Mouse (Mus musculus) small intestine, adult 2 months (tissue): Measurements from ENCODE around the gene Gm815. TPM values are rescaled to one million over a fixed set of nuclear protein-coding genes. Genes with fewer than 3 reads are reported as not detected.

Experiments
- H3K27ac ChIP-seq: fragments of 200-500 bp; 2 replicates; pipeline ENCODE4 v1.5.1; 2012; ENCODE audit warnings: low read depth, low read length, control low read depth, inconsistent platforms; ENCODE audit not compliant: insufficient read depth
- H3K27me3 ChIP-seq: fragments of 200-500 bp; 2 replicates; pipeline ENCODE4 v1.6.1; 2012; ENCODE audit warnings: mild to moderate bottlenecking, moderate library complexity, low read length, inconsistent platforms; ENCODE audit not compliant: control insufficient read depth, insufficient read depth
- H3K36me3 ChIP-seq: fragments of 200-500 bp; 2 replicates; pipeline ENCODE4 v1.6.1; 2012; ENCODE audit warnings: mild to moderate bottlenecking, low read length, control low read depth, inconsistent platforms; ENCODE audit not compliant: control insufficient read depth, insufficient read depth
- H3K4me1 ChIP-seq: fragments of 200-500 bp; 2 replicates; pipeline ENCODE4 v1.6.1; 2012; ENCODE audit warnings: low read length, inconsistent platforms, mixed read lengths; ENCODE audit not compliant: control insufficient read depth, insufficient read depth, insufficient read length
- H3K4me3 ChIP-seq: fragments of 200-500 bp; 2 replicates; pipeline ENCODE4 v1.5.1; 2012; ENCODE audit warnings: low read depth, mild to moderate bottlenecking, control low read depth, inconsistent platforms, low read length, moderate library complexity
- CTCF ChIP-seq: fragments of 200-500 bp; IDR thresholded peaks from 2 replicates; pipeline ENCODE4 v1.5.1; 2012; ENCODE audit warnings: low read depth, mild to moderate bottlenecking, control low read depth, inconsistent platforms, low read length, moderate library complexity, mixed read lengths; ENCODE audit not compliant: insufficient replicate concordance, insufficient read length; ENCODE audit errors: extremely low read depth
- POLR2A ChIP-seq: fragments of 200-500 bp; IDR thresholded peaks from 2 replicates; pipeline ENCODE4 v1.6.1; 2012; ENCODE audit warnings: low read depth, mild to moderate bottlenecking, control low read depth, inconsistent platforms, low read length, moderate library complexity
- WGBS: fragments of 180-500 bp; shearing (Covaris S2); methylation state at CpG from one replicate; pipeline ENCODE4 v1.1.7; 2018; 5-methylcytosine and 5-hydroxymethylcytosine counted together
- polyA plus RNA-seq: library from polyadenylated mRNA; depleted of rRNA; stranded (reverse); fragments of >200 nt; gene quantifications from 2 replicates; pipeline ENCODE4 v1.2.3, GENCODE M21; 2012

The Gm815 gene
- polyA plus RNA-seq, 1 experiment: not detected

DNA sequence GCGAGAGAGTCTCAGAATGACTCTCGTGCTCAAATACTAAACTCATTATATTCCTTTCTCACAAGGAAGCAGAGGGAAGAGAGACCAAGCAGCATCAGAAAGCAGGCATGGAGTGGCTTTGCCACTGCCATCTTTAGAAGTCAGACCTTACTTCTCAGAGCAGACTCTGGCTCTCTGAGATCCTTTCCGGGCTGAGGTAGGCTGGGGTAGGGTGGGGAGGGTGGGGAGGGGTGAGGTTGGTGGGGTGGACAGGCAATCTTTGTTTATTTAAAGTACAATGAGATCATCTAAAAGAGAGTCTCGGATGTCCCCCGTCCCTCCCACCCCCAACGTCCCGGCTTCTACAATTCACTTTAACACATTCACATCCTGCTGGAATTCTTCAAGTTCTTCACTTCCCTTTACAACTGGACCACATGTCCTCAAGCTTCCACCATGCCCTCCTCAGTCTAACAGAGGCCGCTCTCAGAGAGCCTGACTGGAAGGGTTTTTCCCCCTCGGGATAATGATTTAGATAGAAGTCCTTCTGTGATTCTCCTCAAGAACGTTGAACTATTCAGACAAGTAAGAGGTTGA lies 33.3 kb upstream of the Gm815 start:
- 48% methylated on average over 10 of the region's 10 CpGs for WGBS
- Histone ChIP-seq H3K4me1 (no peaks in the 10 kb centered on the region), H3K4me3 (no peak overlapping the region), H3K36me3 (no peaks in the 10 kb centered on the region), H3K27me3 (no peaks in the 10 kb centered on the region), H3K27ac (no peak overlapping the region)
- TF ChIP-seq POLR2A (no peak), CTCF (no peak)

DNA sequence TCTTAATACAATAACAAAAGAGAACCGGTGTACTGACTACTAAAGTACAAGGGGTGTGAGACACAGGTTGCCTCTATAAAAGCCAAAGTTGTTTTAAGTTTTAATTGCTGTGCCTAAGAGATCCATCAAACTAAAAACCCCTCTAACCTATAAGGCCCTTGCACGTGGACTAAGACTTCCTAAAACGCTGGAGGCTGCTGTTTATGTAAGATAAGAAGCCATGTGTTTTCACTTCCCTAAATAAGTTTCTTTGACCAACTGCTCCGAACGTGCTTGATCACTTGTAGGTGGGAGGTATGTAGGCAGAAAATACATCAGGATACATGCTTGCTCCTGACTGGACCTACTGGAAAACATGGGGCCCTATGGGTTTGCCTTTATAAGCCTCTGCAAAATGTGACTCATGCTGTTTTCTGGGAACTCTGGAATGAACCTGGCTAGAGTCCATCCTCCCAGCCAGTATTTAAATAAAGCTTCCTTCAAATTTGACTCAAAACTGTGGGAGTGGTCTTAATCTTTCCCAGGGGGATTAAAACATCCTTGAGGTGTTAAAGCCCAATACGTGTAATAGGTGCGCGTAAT lies 31.9 kb upstream of the Gm815 start:
- no peaks in the 10 kb centered on the region for H3K27me3 ChIP-seq
- no peak overlapping the region for H3K4me3 ChIP-seq
- no peak overlapping the region for H3K27ac ChIP-seq
- no peaks in the 10 kb centered on the region for H3K36me3 ChIP-seq
- WGBS: 62% methylated on average over 8 of the region's 8 CpGs
- H3K4me1 ChIP-seq: no peaks in the 10 kb centered on the region
- TF ChIP-seq CTCF (no peak), POLR2A (no peak)

DNA sequence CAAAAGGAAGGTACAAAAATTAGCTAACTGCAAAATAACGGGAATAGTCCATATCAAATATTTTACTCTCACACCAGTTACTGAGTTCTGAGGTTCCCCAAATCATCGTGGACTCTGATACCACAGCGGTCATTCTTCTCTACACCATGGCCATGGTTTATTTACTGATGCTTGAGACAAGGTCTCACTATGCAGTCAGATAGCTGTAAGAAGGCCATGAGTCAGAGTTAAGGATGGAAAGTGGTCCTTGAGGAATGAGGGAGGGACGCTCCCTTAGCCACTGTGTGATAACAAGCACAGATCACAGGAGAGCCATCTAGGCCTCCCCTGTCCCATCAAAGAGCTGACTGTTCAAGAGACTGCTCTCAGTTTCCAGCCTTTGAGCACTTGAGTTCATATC lies 31.0 kb upstream of the Gm815 start:
- Histone ChIP-seq H3K36me3 (no peaks in the 10 kb centered on the region), H3K27ac (no peak overlapping the region), H3K4me1 (no peaks in the 10 kb centered on the region), H3K27me3 (no peaks in the 10 kb centered on the region), H3K4me3 (no peak overlapping the region)
- TF ChIP-seq CTCF: no peak
- no peak for TF ChIP-seq POLR2A
- WGBS: 81% methylated on average over 4 of the region's 4 CpGs

DNA sequence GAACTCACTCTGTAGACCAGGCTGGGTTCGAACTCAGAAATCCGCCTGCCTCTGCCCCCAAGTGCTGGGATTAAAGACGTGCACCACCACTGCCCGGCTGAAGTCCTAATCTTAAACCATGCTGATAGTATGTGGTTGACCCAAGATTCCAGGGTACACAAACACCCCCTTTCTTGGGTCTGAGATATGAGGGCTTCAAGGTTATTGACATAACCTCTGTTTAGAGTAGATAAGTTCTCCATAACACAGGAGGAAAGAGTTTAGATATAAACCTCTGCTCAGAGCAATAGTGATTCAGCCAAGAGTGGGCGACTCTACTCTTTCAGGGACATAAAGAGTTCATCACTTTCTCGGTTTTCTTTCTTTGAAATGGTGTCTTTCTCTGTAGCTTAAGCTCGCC lies 30.5 kb upstream of the Gm815 start:
- H3K27ac ChIP-seq: no peak overlapping the region
- no peak overlapping the region for H3K4me3 ChIP-seq
- 50% methylated on average over 7 of the region's 7 CpGs for WGBS
- H3K27me3 ChIP-seq: no peaks in the 10 kb centered on the region
- no peak for TF ChIP-seq CTCF
- TF ChIP-seq POLR2A: no peak
- H3K4me1 ChIP-seq: no peaks in the 10 kb centered on the region
- H3K36me3 ChIP-seq: no peaks in the 10 kb centered on the region

DNA sequence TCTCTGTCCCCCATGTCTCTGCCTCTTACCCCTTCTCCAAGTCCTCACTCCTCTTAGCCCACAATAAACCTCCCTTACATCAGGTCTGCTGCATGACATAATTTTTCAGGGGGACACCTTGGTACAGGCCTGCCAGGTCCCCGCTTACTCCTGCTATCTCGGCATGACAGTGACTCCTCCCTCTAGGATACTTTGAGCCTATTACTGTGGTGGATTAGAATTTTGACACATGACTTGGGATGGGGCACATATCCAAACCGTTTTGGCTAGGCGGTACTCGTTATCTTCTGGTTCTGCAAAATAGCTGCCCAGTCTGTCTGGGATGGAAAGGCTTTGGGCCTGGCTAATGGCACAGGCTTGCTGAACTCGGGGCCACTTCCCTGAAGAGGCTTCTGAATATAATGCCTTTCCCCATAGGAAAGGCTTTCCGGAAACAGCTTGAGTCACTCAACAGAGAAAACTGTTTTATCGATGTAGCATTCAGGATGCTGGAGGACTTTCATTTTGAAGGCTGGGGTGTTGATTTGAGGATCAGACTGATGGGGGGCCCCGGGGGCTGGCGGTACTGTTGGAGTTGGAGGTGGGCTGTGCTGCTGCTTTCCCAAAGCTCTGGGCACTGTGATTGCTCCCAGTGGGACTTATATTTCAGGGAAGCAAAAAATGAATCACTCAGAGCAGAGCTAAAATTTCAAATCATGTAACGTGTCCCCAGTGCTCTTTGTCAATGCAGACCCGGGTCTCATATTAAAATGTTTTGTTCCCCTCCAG lies 27.1 kb upstream of the Gm815 start:
- no peaks in the 10 kb centered on the region for H3K4me1 ChIP-seq
- 76% methylated on average over 12 of the region's 12 CpGs for WGBS

DNA sequence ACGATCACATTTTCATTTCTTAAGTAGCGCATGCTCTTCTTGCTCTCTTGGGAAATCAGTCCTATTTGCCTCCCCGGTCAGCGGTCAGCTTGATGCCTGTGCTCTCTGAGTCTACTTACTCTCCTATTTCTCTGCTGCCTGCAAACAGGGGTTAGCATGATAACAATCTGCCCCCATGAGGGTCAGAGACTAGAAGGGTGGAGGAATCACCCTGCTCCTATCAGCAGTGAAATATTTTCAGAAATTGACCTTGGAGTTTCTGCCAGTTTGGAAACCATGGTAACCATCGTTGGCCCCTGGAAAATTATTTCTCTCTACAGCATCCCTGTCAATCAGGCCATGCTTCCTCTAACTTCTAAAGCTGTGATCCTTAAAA lies 26.5 kb upstream of the Gm815 start:
- 73% methylated on average over 5 of the region's 5 CpGs for WGBS
- H3K4me3 ChIP-seq: no peak overlapping the region
- no peak overlapping the region for H3K27ac ChIP-seq
- no peaks in the 10 kb centered on the region for H3K27me3 ChIP-seq
- H3K36me3 ChIP-seq: no peaks in the 10 kb centered on the region
- no peak for TF ChIP-seq POLR2A
- no peak for TF ChIP-seq CTCF
- H3K4me1 ChIP-seq: no peaks in the 10 kb centered on the region

More for the DNA sequence above, 27.1 kb upstream of the Gm815 start:
- H3K27me3 ChIP-seq: no peaks in the 10 kb centered on the region
- H3K36me3 ChIP-seq: no peaks in the 10 kb centered on the region
- H3K27ac ChIP-seq: no peak overlapping the region
- TF ChIP-seq POLR2A: no peak
- no peak for TF ChIP-seq CTCF
- H3K4me3 ChIP-seq: no peak overlapping the region

DNA sequence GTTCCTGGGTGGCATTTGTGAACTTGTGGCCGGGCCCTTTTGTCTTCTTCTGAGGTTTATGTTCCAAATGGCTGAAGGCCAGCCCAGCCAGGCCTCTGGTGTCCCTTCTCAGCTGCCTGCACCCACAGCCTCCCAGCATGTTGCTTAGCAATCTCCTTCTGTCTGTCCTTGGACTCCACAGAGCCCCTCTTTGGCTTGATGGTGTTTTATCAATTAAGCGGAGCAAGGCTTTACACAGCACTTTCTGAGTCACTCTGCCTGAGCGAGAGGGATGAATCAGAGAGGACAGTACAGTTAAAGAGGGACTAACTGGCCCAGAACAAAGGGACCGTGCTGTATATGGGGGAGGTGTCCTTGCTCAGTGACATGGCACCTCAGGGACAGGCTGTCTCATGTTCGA lies 22.0 kb upstream of the Gm815 start:
- Histone ChIP-seq H3K27me3 (no peaks in the 10 kb centered on the region), H3K4me1 (no peaks in the 10 kb centered on the region), H3K27ac (no peak overlapping the region), H3K36me3 (no peaks in the 10 kb centered on the region), H3K4me3 (no peak overlapping the region)
- 55% methylated on average over 5 of the region's 5 CpGs for WGBS
- no peak for TF ChIP-seq POLR2A
- TF ChIP-seq CTCF: no peak
